Comparison of ENCODE assay signal across 16 mouse cellular contexts in the genomic region with DNA sequence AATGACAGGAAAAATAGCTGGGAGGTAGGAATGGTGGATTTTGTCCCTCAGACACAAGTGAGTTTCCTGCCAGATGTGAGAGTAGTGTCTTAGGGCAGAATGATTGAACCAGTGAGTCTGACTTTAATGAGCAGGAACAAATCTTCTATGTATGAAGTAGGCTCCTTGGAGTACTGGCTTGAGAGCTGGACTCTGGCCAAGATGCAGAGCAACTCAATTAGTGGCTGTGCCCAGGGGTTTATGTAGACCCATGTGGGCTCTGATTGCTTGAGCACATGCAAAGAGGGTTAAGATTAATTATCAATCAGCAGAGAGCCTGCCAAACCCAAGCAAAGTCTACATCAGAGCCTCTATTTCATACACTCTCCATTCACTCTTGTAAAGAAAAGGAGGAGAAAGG.
A peak's percentile ranks its signal among the peaks of the same experiment; 100 is the strongest.
DNase-seq lines count a peak whose midpoint lies in the region; ATAC-seq and TF ChIP-seq lines count a peak whose summit lies in the region.
"Had no signal": no experiment of that assay in that cellular context is flagged by ENCODE, and none has a peak within 500 bp of the region (broad histone marks: within the 10 kb centered on the region; RNA-seq: fewer than 3 reads in every experiment).

No protein-coding gene starts in this region.

- H3K9me3 ChIP-seq in forebrain, embryonic 11.5 days (ENCODE audit: control insufficient read depth, low read length): no peaks in the 10 kb centered on the region
- no peaks in the 10 kb centered on the region for H3K9me3 ChIP-seq in forebrain, postnatal 0 days (ENCODE audit: low read length)
- H3K9me3 ChIP-seq: embryonic facial prominence, embryonic 15.5 days; heart, embryonic 12.5 days had no signal

- DNase-seq in forebrain, embryonic 11.5 days (ENCODE audit: low spot score): no peak
- no peak for DNase-seq in forebrain, postnatal 0 days
- DNase-seq in left cerebral cortex, postnatal 4 days: peak; percentile 1
- no peak for DNase-seq in left cerebral cortex, postnatal 25 days (ENCODE audit: low spot score in 2 of 2)
- DNase-seq in brain, embryonic 14.5 days (ENCODE audit: low read depth): peak; percentile 59
- peak; percentile 32 for DNase-seq in kidney, postnatal 10 days
- no peak for DNase-seq in heart, postnatal 10 days
- DNase-seq: cerebellum, adult 11 months; gastrocnemius, postnatal 36 days; heart, postnatal 4 days; liver; lung, adult 2 months; thymus, postnatal 36 days had no signal

- H3K27ac ChIP-seq in forebrain, embryonic 11.5 days (ENCODE audit: low read depth, low read length): no peak overlapping the region
- no peak overlapping the region for H3K27ac ChIP-seq in forebrain, postnatal 0 days (ENCODE audit: low read depth, low read length)
- H3K27ac ChIP-seq: embryonic facial prominence, embryonic 15.5 days had no signal

- 0 out of 2 replicates have a peak, but pooled peaks have one; percentile 53 for ATAC-seq in forebrain, embryonic 11.5 days (replicated peaks; ENCODE audit: low FRiP score)
- no peak for ATAC-seq in forebrain, postnatal 0 days
- ATAC-seq: intestine, postnatal 0 days had no signal

- no peaks in the 10 kb centered on the region for H3K4me1 ChIP-seq in forebrain, embryonic 11.5 days (replicated peaks; ENCODE audit: control insufficient read depth, insufficient read depth, low read length)
- no peaks in the 10 kb centered on the region for H3K4me1 ChIP-seq in forebrain, postnatal 0 days (ENCODE audit: insufficient read depth)
- H3K4me1 ChIP-seq: embryonic facial prominence, embryonic 15.5 days; heart, embryonic 12.5 days had no signal

- no peaks in the 10 kb centered on the region for H3K36me3 ChIP-seq in forebrain, embryonic 11.5 days (ENCODE audit: control insufficient read depth, insufficient read depth, low read length)
- no peaks in the 10 kb centered on the region for H3K36me3 ChIP-seq in forebrain, postnatal 0 days (ENCODE audit: insufficient read depth)
- H3K36me3 ChIP-seq: embryonic facial prominence, embryonic 15.5 days; heart, embryonic 12.5 days had no signal

- intact Hi-C loops in left cerebral cortex, postnatal 4 days (cut with DNase I): no loop called here
- intact Hi-C loops in left cerebral cortex, postnatal 25 days (cut with DNase I): no loop called here
- intact Hi-C loops in heart, postnatal 10 days (cut with DNase I): no loop called here

- no peak overlapping the region for H3K4me2 ChIP-seq in forebrain, embryonic 11.5 days (ENCODE audit: low read depth, low read length, severe bottlenecking)
- H3K4me2 ChIP-seq in forebrain, postnatal 0 days (ENCODE audit: low read depth): no peak overlapping the region
- H3K4me2 ChIP-seq: embryonic facial prominence, embryonic 15.5 days; heart, embryonic 12.5 days had no signal

- no peak overlapping the region for H3K4me3 ChIP-seq in forebrain, embryonic 11.5 days (ENCODE audit: low read depth, low read length)
- H3K4me3 ChIP-seq in forebrain, postnatal 0 days (ENCODE audit: low read depth, low read length): no peak overlapping the region
- H3K4me3 ChIP-seq: embryonic facial prominence, embryonic 15.5 days; heart, embryonic 12.5 days had no signal

- TF ChIP-seq POLR2A in brain, embryonic 14.5 days (IDR thresholded peaks at IDR 0.05; ENCODE audit: borderline replicate concordance, extremely low read depth, insufficient read depth, insufficient read length, poor library complexity, severe bottlenecking): no peak

- no peak for TF ChIP-seq CTCF in forebrain, postnatal 0 days (IDR thresholded peaks at IDR 0.05; ENCODE audit: low read depth)
- TF ChIP-seq CTCF in brain, embryonic 14.5 days (IDR thresholded peaks at IDR 0.05; ENCODE audit: borderline replicate concordance, extremely low read depth, insufficient read depth, insufficient read length): no peak

- no peak overlapping the region for H3K9ac ChIP-seq in forebrain, embryonic 11.5 days (ENCODE audit: low read length)
- no peak overlapping the region for H3K9ac ChIP-seq in forebrain, postnatal 0 days
- H3K9ac ChIP-seq: embryonic facial prominence, embryonic 15.5 days; heart, embryonic 12.5 days had no signal

- no peaks in the 10 kb centered on the region for H3K27me3 ChIP-seq in forebrain, embryonic 11.5 days (ENCODE audit: control insufficient read depth, insufficient read depth, low read length)
- no peaks in the 10 kb centered on the region for H3K27me3 ChIP-seq in forebrain, postnatal 0 days (ENCODE audit: insufficient read depth, low read length)
- H3K27me3 ChIP-seq: embryonic facial prominence, embryonic 15.5 days; heart, embryonic 12.5 days had no signal

Comparison
In these comparisons a context has a peak if more than half of its experiments do, and no peak if none do; other contexts are left out.
1. DNase-seq: peak in left cerebral cortex, postnatal 4 days (single experiment), brain, embryonic 14.5 days (single experiment) and kidney, postnatal 10 days (single experiment); none in forebrain, embryonic 11.5 days (single experiment), forebrain, postnatal 0 days (single experiment), left cerebral cortex, postnatal 25 days (0 of 2) and heart, postnatal 10 days (0 of 2).